Mouse (Mus musculus) hindbrain, embryonic 13.5 days (tissue): ENCODE measurements at regions not wholly inside any gene's neighbourhood (a gene's known extent, or its start where the extent isn't known, plus 50 kb on each side); places are given as distances from the start of the nearest gene placed in this dataset.

ENCODE experiments used
- ATAC-seq: fragments of 200-750 bp; cut with Nextera tagmentation; 2 replicates; pipeline ENCODE4 v1.8.0; 2017; ENCODE audit warnings: moderate TSS enrichment; ENCODE audit not compliant: low FRiP score
- H3K27ac ChIP-seq: fragments of 300-500 bp; sonication (generic); 2 replicates; pipeline ENCODE4 v1.5.1; 2015; ENCODE audit warnings: inconsistent platforms, mild to moderate bottlenecking, moderate library complexity
- H3K27me3 ChIP-seq: fragments of 300-500 bp; sonication (generic); 2 replicates; pipeline ENCODE4 v1.6.1; 2015; ENCODE audit warnings: mild to moderate bottlenecking, inconsistent platforms
- H3K36me3 ChIP-seq: fragments of 300-500 bp; sonication (generic); 2 replicates; pipeline ENCODE4 v1.6.1; 2015; ENCODE audit warnings: mild to moderate bottlenecking, inconsistent platforms
- H3K4me1 ChIP-seq: fragments of 300-500 bp; sonication (generic); replicated peaks from 2 replicates; pipeline ENCODE4 v1.6.1; 2015; ENCODE audit warnings: inconsistent platforms
- H3K4me2 ChIP-seq: fragments of 300-500 bp; sonication (generic); 2 replicates; pipeline ENCODE4 v1.6.1; 2015; ENCODE audit warnings: inconsistent platforms, mild to moderate bottlenecking, moderate library complexity
- H3K4me3 ChIP-seq: fragments of 300-500 bp; sonication (generic); 2 replicates; pipeline ENCODE4 v1.5.1; 2015; ENCODE audit warnings: mild to moderate bottlenecking, inconsistent platforms
- H3K9ac ChIP-seq: fragments of 300-500 bp; sonication (generic); 2 replicates; pipeline ENCODE4 v1.6.1; 2015; ENCODE audit warnings: mild to moderate bottlenecking, inconsistent platforms
- H3K9me3 ChIP-seq: fragments of 300-500 bp; sonication (generic); 2 replicates; pipeline ENCODE4 v1.6.1; 2016; ENCODE audit warnings: inconsistent platforms
- WGBS: fragments of 180-500 bp; shearing (Covaris S2); methylation state at CpG from one replicate; pipeline ENCODE4 v1.1.7; 2015; 5-methylcytosine and 5-hydroxymethylcytosine counted together

DNA sequence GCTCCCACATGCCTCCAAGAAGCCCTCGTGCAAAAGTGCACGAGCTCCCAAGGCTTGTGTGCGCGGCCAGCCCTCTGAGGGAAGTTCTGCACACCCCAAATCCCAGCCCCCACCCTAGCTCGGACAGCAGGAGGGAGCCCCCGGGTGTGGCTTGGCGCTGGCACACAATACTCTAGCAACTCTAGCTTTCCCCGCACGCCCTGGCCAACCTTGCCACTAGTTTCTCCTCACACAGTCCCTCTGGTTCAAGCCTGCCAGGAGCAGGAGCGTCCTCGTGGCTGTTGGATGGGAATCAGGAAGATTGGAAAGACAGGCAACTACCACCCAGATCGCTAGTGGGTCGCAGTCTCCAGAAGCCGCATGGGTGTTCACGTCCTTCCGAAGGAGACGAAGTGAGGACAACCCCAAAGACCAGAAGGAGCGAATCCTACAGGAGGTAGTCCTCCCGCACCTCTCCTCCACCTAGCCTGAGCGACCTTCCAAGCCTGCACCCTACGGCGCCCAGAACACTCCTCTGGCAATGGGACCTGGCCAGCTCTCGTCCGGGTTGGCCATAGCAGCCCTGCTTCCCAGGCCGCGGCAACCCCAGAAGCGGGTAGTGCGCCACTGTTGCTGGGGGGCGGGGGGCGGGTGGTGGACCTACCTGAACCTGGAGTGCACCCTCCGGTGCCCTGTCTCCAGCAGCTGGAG is 243.9 kb downstream of the Tex13c3 start:
- H3K4me2 ChIP-seq, result peak overlapping the region; percentile 68
- H3K27me3 ChIP-seq, result no peaks in the 10 kb centered on the region
- H3K4me1 ChIP-seq, result no peaks in the 10 kb centered on the region
- peak overlapping the region; percentile 47 for H3K4me3 ChIP-seq
- no peak overlapping the region for H3K27ac ChIP-seq
- WGBS, result 23% methylated on average over 25 of the region's 31 CpGs
- no peaks in the 10 kb centered on the region for H3K9me3 ChIP-seq
- peak; percentile 51 for ATAC-seq
- H3K36me3 ChIP-seq, result no peaks in the 10 kb centered on the region
- peak overlapping the region; percentile 61 for H3K9ac ChIP-seq

DNA sequence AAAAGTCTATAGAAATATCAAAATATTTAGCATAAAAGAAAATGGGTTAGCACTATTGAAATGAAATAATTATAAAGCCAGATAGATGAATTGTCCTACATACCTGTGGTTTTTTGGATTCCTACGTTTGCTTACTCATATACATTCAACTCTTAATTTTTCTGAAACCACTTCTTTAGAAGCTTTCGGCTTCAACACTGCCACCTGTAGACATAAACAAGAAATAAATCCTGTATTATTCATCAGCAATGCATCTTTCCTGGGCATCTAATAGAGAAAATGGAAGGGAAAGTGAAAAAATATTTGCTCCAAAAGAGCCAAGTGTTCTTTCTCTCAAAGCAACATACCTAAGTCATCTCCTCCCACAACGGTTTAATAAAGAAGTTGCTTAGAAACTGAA is 245.7 kb downstream of the Tex13c3 start:
- Histone ChIP-seq H3K27me3 (no peaks in the 10 kb centered on the region), H3K9me3 (no peaks in the 10 kb centered on the region), H3K9ac (no peak overlapping the region), H3K4me2 (no peak overlapping the region), H3K36me3 (no peaks in the 10 kb centered on the region), H3K4me1 (no peaks in the 10 kb centered on the region), H3K27ac (no peak overlapping the region), H3K4me3 (no peak overlapping the region)
- WGBS, result 66% methylated on average over 3 of the region's 3 CpGs
- ATAC-seq, result no peak

DNA sequence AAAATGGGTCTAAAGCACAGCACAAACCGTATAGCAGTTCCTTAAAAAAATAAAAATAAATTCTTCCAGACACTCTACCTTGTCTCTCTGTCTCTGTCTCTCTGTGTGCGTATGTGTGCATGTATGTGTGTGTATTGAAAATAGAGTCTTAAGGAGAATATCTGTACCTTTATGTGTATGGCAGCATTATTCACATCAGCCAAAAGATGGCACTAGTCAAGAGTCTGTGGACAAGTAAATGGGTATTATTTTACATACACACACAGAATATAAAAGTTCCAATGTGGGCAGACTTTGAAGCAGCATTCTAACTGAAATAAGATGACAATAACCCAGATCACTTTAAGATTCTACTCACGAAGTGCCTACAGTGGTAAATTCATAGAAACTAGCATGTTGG is 249.3 kb downstream of the Tex13c3 start:
- Histone ChIP-seq H3K36me3 (no peaks in the 10 kb centered on the region), H3K9ac (no peak overlapping the region), H3K4me1 (no peaks in the 10 kb centered on the region), H3K27ac (no peak overlapping the region), H3K4me2 (no peak overlapping the region), H3K4me3 (no peak overlapping the region), H3K9me3 (no peaks in the 10 kb centered on the region), H3K27me3 (no peaks in the 10 kb centered on the region)
- 88% methylated on average over 3 of the region's 3 CpGs for WGBS
- ATAC-seq, result no peak

DNA sequence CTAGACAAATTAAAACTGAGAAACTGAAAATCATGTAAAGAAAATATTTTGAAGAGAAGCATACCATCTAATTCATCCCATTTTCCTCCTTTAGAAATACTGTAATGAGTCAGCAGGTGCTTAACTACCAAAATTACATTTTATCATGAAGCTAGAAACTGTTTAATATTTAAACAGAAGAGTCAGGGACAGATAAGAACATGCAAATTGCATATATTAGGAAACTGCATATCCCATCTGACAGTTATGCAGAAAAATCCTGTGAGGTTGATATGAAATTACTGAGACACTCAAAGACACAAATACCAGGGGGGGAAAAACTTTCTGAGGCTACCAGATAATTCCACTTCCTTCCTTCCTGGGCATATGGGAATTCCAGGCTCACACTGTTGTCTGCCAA is 257.8 kb downstream of the Tex13c3 start:
- no peaks in the 10 kb centered on the region for H3K9me3 ChIP-seq
- no peak overlapping the region for H3K4me3 ChIP-seq
- H3K9ac ChIP-seq, result no peak overlapping the region
- H3K4me1 ChIP-seq, result no peaks in the 10 kb centered on the region
- no peak overlapping the region for H3K27ac ChIP-seq
- no peaks in the 10 kb centered on the region for H3K27me3 ChIP-seq
- ATAC-seq, result no peak
- no peak overlapping the region for H3K4me2 ChIP-seq
- no peaks in the 10 kb centered on the region for H3K36me3 ChIP-seq

DNA sequence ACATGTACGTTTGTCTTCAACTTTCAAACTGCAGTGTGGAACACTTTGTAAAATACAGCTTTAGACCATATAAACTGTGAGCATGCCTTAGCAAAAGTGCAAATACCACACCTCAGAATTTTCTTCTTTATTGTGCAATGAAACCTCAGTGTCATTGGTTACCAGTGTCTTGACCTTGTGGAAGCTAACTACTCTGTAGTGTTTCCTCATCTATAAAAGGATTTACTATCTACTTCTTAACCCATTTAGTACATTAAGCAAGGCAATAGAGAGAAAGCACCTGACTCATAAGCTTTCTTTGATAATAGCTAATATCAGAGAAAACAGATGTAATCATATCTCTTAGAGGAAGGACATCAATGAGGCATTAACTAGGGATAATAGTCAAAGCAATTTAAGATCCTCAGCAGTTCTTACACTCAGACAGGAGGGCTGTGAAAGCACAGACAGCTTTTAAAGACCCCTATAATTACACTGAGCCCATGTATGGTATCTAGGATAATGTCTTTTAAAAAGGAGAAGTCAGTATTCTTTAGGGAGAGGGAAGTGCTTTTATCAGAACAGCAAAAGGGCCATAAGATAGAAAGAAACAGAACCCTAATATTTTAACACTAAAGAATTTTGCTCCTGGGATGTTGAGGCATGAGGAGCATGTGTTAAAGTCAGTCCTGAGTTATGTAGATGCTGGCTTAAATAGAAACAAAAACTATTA is 260.2 kb downstream of the Tex13c3 start:
- no peaks in the 10 kb centered on the region for H3K4me1 ChIP-seq
- no peak overlapping the region for H3K4me3 ChIP-seq
- no peaks in the 10 kb centered on the region for H3K27me3 ChIP-seq
- H3K4me2 ChIP-seq, result no peak overlapping the region
- H3K36me3 ChIP-seq, result no peaks in the 10 kb centered on the region
- WGBS, result 89% methylated on average over 1 of the region's 1 CpGs
- no peaks in the 10 kb centered on the region for H3K9me3 ChIP-seq
- no peak for ATAC-seq
- H3K9ac ChIP-seq, result no peak overlapping the region
- H3K27ac ChIP-seq, result no peak overlapping the region

DNA sequence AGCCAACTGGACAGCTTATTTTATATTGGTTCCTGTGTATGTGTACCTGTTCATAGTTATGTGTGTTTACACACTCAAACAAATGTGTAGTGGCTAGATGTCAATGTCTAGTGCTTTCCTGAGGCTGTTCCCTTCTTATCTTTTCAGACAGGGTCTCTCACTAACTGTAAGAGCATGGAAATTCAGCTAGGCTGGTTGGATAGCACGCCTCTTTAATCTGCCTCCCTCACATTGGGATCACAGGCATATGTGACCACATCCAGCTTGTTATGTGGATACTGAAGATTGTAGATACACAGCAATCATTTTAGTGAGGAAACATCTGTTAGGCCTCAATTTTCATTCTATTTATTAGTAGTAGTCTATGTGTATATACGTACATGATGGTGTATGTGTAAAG is 261.4 kb downstream of the Tex13c3 start:
- H3K4me3 ChIP-seq, result no peak overlapping the region
- no peak for ATAC-seq
- no peaks in the 10 kb centered on the region for H3K9me3 ChIP-seq
- no peak overlapping the region for H3K9ac ChIP-seq
- H3K27me3 ChIP-seq, result no peaks in the 10 kb centered on the region
- H3K27ac ChIP-seq, result no peak overlapping the region
- H3K4me2 ChIP-seq, result no peak overlapping the region
- WGBS, result 83% methylated on average over 2 of the region's 2 CpGs
- no peaks in the 10 kb centered on the region for H3K36me3 ChIP-seq
- H3K4me1 ChIP-seq, result no peaks in the 10 kb centered on the region

DNA sequence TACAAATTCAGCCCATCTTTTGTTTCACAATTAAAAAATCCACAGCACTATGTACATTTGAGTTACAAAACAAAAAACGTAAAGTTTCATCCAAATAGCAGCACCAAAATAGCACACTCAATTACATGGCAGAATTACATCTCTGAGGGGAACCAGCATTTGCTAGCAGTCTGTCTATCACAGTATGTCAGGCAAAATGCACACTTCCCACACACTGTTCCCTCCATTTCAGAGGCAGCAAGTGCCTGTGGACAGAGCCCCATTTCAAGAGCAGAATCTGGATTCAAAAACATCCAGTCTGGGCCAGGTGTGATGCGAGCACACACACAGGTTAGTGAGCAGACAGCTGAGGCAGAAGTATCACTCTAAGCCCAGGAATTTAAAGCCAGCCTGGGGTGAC is 261.8 kb downstream of the Tex13c3 start:
- H3K4me2 ChIP-seq, result no peak overlapping the region
- no peaks in the 10 kb centered on the region for H3K4me1 ChIP-seq
- H3K9ac ChIP-seq, result no peak overlapping the region
- no peaks in the 10 kb centered on the region for H3K36me3 ChIP-seq
- H3K4me3 ChIP-seq, result no peak overlapping the region
- no peak overlapping the region for H3K27ac ChIP-seq
- no peak for ATAC-seq
- H3K9me3 ChIP-seq, result no peaks in the 10 kb centered on the region
- no peaks in the 10 kb centered on the region for H3K27me3 ChIP-seq
- 84% methylated on average over 2 of the region's 2 CpGs for WGBS

DNA sequence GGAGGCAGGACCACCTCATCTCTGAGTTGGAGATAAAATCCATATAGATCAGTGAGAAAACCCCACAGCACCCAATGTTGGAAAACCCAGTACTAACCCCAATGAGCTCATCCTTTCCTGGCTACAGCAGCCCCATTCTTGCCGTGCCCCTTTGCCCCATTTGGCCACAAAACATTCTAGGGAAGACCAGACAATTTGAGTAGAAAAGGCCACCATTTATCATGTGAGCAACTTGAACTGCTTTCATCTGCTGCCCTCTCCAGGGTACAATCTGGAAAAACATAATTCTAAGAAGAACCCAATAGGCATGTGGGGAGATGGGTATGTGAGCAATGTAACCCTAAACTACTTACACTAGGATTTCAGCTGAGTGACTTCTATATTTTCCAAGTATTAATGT is 274.7 kb downstream of the Tex13c3 start:
- Histone ChIP-seq H3K36me3 (no peaks in the 10 kb centered on the region), H3K4me3 (no peak overlapping the region), H3K4me1 (no peaks in the 10 kb centered on the region), H3K9me3 (no peaks in the 10 kb centered on the region), H3K9ac (no peak overlapping the region), H3K4me2 (no peak overlapping the region), H3K27ac (no peak overlapping the region), H3K27me3 (no peaks in the 10 kb centered on the region)
- ATAC-seq, result no peak
- WGBS, result 65% methylated on average over 1 of the region's 1 CpGs

DNA sequence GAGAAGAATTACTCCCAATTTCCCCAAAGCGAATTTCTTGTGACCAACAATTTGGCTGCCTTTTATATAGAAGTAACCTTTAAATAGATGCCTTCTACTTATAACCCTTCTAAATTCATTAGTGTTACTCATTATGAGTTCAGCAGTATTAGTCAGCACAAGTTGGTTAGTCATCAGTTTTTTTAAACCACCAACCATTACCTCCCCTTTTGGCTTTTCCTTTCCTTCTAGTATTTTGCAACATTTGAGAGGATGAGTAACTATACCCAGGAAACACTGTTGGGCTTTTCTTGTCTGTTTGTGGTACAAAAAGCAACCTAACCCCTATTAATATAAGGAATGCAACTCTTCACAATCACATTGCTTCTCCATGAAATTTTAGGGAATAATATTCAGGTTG is 278.6 kb downstream of the Tex13c3 start:
- H3K9me3 ChIP-seq, result no peaks in the 10 kb centered on the region
- H3K4me1 ChIP-seq, result no peaks in the 10 kb centered on the region
- H3K27me3 ChIP-seq, result no peaks in the 10 kb centered on the region
- H3K27ac ChIP-seq, result no peak overlapping the region
- H3K4me2 ChIP-seq, result no peak overlapping the region
- ATAC-seq, result no peak
- 80% methylated on average over 1 of the region's 1 CpGs for WGBS
- no peak overlapping the region for H3K9ac ChIP-seq
- no peak overlapping the region for H3K4me3 ChIP-seq
- H3K36me3 ChIP-seq, result no peaks in the 10 kb centered on the region

DNA sequence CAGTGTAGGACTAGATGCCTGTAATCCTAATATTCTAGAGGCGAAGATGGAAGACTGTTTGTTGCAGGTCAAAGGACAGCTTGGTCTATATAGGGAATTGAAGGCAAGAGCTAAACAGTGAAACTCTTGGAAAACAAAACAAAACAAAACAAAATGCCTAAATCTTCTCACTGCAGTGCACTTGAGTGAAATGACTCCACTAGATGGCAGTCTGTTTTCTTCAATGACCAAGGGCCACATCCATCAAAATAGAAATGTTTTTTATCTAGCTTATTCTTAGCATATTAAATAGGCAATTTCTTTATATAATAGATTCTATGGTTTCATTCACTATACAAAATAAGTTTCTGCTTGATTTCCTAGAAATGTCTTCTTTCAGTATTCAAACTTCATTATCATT is 279.7 kb downstream of the Tex13c3 start:
- Histone ChIP-seq H3K27ac (no peak overlapping the region), H3K4me2 (no peak overlapping the region), H3K9ac (no peak overlapping the region), H3K36me3 (no peaks in the 10 kb centered on the region), H3K4me1 (no peaks in the 10 kb centered on the region), H3K4me3 (no peak overlapping the region), H3K27me3 (no peaks in the 10 kb centered on the region), H3K9me3 (no peaks in the 10 kb centered on the region)
- 87% methylated on average over 1 of the region's 1 CpGs for WGBS
- no peak for ATAC-seq

DNA sequence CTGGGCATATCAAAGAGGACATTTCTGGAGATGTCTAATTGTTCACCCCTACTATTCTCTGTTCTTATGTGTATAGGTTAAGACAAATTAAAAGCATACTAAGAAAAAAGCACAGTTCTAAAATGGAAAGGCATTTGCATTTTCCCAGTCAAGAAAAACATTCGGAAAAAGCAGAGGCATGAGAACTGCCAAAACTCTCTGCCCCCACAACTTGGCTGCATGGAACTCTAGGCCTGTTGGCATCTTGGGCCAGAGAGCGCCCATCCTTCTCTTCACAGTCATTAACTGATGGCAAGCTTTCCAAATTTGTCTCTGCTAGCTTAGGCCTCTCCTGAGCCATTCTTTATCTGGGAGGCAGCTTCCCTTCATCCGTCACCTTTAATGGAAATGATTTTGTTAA is 281.6 kb downstream of the Tex13c3 start:
- Histone ChIP-seq H3K27me3 (no peaks in the 10 kb centered on the region), H3K27ac (no peak overlapping the region), H3K4me1 (no peaks in the 10 kb centered on the region), H3K36me3 (no peaks in the 10 kb centered on the region), H3K4me3 (no peak overlapping the region), H3K9ac (no peak overlapping the region), H3K9me3 (no peaks in the 10 kb centered on the region), H3K4me2 (no peak overlapping the region)
- ATAC-seq, result no peak
- WGBS, result 88% methylated on average over 3 of the region's 3 CpGs

DNA sequence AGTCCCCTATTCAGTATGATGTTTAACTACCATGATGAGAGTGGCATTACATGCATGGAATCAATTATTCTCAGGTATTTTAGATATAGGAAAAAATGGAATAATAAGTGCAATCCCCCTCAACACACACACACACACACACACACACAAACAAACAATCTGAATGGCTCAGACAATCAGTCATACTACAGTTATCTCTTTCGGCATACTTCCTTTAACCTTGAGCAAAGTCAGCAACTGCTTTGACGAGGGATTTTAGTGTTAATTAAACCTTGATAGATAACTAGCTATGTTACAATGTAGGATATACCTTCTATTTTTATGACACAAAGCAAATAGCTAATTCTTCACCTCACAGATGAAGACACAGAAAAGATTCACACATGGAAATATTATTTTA is 312.1 kb downstream of the Tex13c3 start:
- no peak overlapping the region for H3K9ac ChIP-seq
- 88% methylated on average over 2 of the region's 2 CpGs for WGBS
- no peaks in the 10 kb centered on the region for H3K27me3 ChIP-seq
- no peak overlapping the region for H3K4me3 ChIP-seq
- H3K4me1 ChIP-seq, result no peaks in the 10 kb centered on the region
- no peaks in the 10 kb centered on the region for H3K36me3 ChIP-seq
- H3K9me3 ChIP-seq, result no peaks in the 10 kb centered on the region
- H3K27ac ChIP-seq, result no peak overlapping the region
- H3K4me2 ChIP-seq, result no peak overlapping the region
- ATAC-seq, result no peak

DNA sequence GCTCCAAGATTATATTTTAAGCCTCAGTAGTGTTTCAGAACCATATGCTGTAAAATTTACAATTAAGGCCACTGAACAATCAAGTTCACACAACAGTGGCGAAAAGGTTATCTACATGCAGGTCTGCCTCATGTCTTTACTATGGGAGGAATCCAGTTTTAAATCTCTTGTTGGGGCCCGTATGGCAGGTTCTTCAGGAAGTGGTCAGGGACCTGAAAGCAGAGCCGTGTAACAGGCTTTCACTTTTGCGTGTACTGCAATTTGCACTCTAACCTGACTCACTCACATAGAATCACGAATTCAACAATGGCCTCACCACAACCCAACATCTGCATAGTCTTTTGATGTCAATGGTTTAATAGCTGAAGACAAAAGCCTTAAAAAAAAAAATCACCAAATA is 312.6 kb downstream of the Tex13c3 start:
- no peak overlapping the region for H3K27ac ChIP-seq
- ATAC-seq, result no peak
- 84% methylated on average over 5 of the region's 5 CpGs for WGBS
- no peak overlapping the region for H3K9ac ChIP-seq
- no peaks in the 10 kb centered on the region for H3K27me3 ChIP-seq
- no peaks in the 10 kb centered on the region for H3K9me3 ChIP-seq
- no peaks in the 10 kb centered on the region for H3K4me1 ChIP-seq
- H3K4me3 ChIP-seq, result no peak overlapping the region
- H3K36me3 ChIP-seq, result no peaks in the 10 kb centered on the region
- no peak overlapping the region for H3K4me2 ChIP-seq
